ENCODE assay signal across 8 mouse cellular contexts in the genomic region with DNA sequence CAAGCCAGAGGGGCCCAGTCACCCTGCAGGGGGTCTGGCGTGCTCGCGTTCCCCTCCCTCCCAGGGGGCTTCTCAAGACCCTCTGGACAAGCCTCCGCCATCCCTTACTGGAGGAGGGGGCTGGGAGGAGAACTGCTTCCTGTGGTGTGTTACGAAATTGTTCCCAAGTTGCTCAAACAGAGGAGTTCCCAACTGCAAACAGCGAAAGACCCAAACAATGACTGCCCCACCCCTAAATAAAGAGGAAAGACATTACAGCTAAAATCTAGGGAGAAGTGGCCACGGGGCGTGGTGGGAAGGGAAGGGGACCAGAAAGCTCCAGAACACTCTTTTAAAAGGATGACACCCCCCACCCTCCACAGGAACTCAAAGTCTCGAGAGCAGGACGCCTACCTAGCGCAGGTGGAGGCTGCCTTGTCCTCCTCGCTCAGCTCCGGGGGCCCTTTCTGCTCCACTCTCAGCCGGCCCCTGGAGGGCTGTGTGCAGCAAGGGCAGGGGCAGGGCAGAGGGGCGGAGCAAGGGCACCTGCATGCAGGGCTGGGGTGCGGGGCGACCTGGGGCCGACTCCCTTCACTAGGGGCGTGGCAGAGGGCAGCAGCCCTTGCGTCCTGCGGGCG. TPM values are rescaled to one million over a fixed set of nuclear protein-coding genes. Genes with fewer than 3 reads are reported as not detected.
DNase-seq lines count a peak whose midpoint lies in the region; ATAC-seq lines count a peak whose summit lies in the region.

No protein-coding gene starts in this region.

- H3K4me1 ChIP-seq in embryonic facial prominence, embryonic 11.5 days (ENCODE audit: control insufficient read depth, insufficient read depth, low read length) = peaks cover 32% of the 10 kb centered on the region
- peaks cover 77% of the 10 kb centered on the region for H3K4me1 ChIP-seq in hindbrain, embryonic 10.5 days (replicated peaks)
- peaks cover 71% of the 10 kb centered on the region for H3K4me1 ChIP-seq in neural tube, embryonic 12.5 days

- DNase-seq in kidney, postnatal 10 days = peak; percentile 66
- DNase-seq in kidney, postnatal 14 days = no peak
- DNase-seq in embryonic facial prominence, embryonic 11.5 days (ENCODE audit: low spot score) = no peak
- no peak for DNase-seq in hindbrain, embryonic 10.5 days (ENCODE audit: low spot score)
- DNase-seq in lung, adult 18-20 months = peak; percentile 90 to 93
- DNase-seq in layer of hippocampus, postnatal 36 days = no peak
- no peak for DNase-seq in adrenal gland, postnatal 10 days

- no peak overlapping the region for H3K27ac ChIP-seq in embryonic facial prominence, embryonic 11.5 days (replicated peaks; ENCODE audit: low read depth, low read length)
- peak overlapping the region; percentile 67 for H3K27ac ChIP-seq in hindbrain, embryonic 10.5 days
- no peak overlapping the region for H3K27ac ChIP-seq in neural tube, embryonic 12.5 days

- peak overlapping the region; percentile 36 for H3K4me2 ChIP-seq in embryonic facial prominence, embryonic 11.5 days (ENCODE audit: low read depth, low read length)
- H3K4me2 ChIP-seq in neural tube, embryonic 12.5 days (replicated peaks) = peak overlapping the region; percentile 44

- H3K9me3 ChIP-seq in embryonic facial prominence, embryonic 11.5 days (replicated peaks; ENCODE audit: control insufficient read depth, low read length) = no peaks in the 10 kb centered on the region
- no peaks in the 10 kb centered on the region for H3K9me3 ChIP-seq in hindbrain, embryonic 10.5 days
- no peaks in the 10 kb centered on the region for H3K9me3 ChIP-seq in neural tube, embryonic 12.5 days

- H3K27me3 ChIP-seq in embryonic facial prominence, embryonic 11.5 days (ENCODE audit: control insufficient read depth, insufficient read depth, low read length) = peaks cover 67% of the 10 kb centered on the region
- H3K27me3 ChIP-seq in hindbrain, embryonic 10.5 days (ENCODE audit: insufficient read depth, poor library complexity, severe bottlenecking) = peaks cover 99% of the 10 kb centered on the region
- peaks cover 60% of the 10 kb centered on the region for H3K27me3 ChIP-seq in neural tube, embryonic 12.5 days (replicated peaks)

- under 1% methylated on average over 22 of the region's 22 CpGs for WGBS in embryonic facial prominence, embryonic 11.5 days
- under 1% methylated on average over 22 of the region's 22 CpGs for WGBS in hindbrain, embryonic 10.5 days
- 2% methylated on average over 22 of the region's 22 CpGs for WGBS in neural tube, embryonic 12.5 days

- peak overlapping the region; percentile 13 for H3K4me3 ChIP-seq in embryonic facial prominence, embryonic 11.5 days (ENCODE audit: low read depth, low read length)
- peak overlapping the region; percentile 40 for H3K4me3 ChIP-seq in hindbrain, embryonic 10.5 days
- H3K4me3 ChIP-seq in neural tube, embryonic 12.5 days = peak overlapping the region; percentile 22; the same call in 1 of the 2 replicates

- ATAC-seq in embryonic facial prominence, embryonic 11.5 days (replicated peaks; ENCODE audit: insufficient number of reproducible peaks, low FRiP score, low TSS enrichment, low read depth) = no peak
- ATAC-seq in neural tube, embryonic 12.5 days (ENCODE audit: low FRiP score, low read depth) = no peak

- H3K36me3 ChIP-seq in embryonic facial prominence, embryonic 11.5 days (replicated peaks; ENCODE audit: control insufficient read depth, insufficient read depth, low read depth, low read length) = no peaks in the 10 kb centered on the region
- H3K36me3 ChIP-seq in hindbrain, embryonic 10.5 days = no peaks in the 10 kb centered on the region
- H3K36me3 ChIP-seq in neural tube, embryonic 12.5 days = no peaks in the 10 kb centered on the region

- peak overlapping the region; percentile 46; the same call in 1 of the 2 replicates for H3K9ac ChIP-seq in embryonic facial prominence, embryonic 11.5 days (replicated peaks; ENCODE audit: low read length)
- H3K9ac ChIP-seq in neural tube, embryonic 12.5 days = peak overlapping the region; percentile 41; the same call in 1 of the 2 replicates

RNA-seq across cellular contexts. Expression of gene Lyl1, which starts 6.1 kb away (rescaled TPM):
- 4.6 and 5.3 TPM in 2 replicates for polyA plus RNA-seq in embryonic facial prominence, embryonic 11.5 days (2014; fragmentation: Nextera tagmentation; extraction: Ambion mirVana)
- 5.6 and 6.5 TPM in 2 replicates for polyA plus RNA-seq in hindbrain, embryonic 10.5 days (2016; fragmentation: Nextera tagmentation; extraction: Ambion mirVana)
- 4.4 and 4.5 TPM in 2 replicates for polyA plus RNA-seq in neural tube, embryonic 12.5 days (2016; fragmentation: Nextera tagmentation; extraction: Ambion mirVana)
- total RNA-seq in layer of hippocampus, postnatal 36 days (2021) = 1 to 10 TPM; 1.2 to 2.0 TPM
- 1 to 10 TPM; 7.8 to 8.5 TPM for total RNA-seq in adrenal gland, postnatal 10 days (2021)

RNA-seq across cellular contexts. Expression of gene G430095P16Rik, which starts 15.4 kb away (rescaled TPM):
- 3.6 and 5.7 TPM in 2 replicates for polyA plus RNA-seq in embryonic facial prominence, embryonic 11.5 days (2014; fragmentation: Nextera tagmentation; extraction: Ambion mirVana)
- polyA plus RNA-seq in hindbrain, embryonic 10.5 days (2016; fragmentation: Nextera tagmentation; extraction: Ambion mirVana) = 0.54 and 1.9 TPM in 2 replicates
- 2.5 and 2.6 TPM in 2 replicates for polyA plus RNA-seq in neural tube, embryonic 12.5 days (2016; fragmentation: Nextera tagmentation; extraction: Ambion mirVana)
- total RNA-seq in layer of hippocampus, postnatal 36 days (2021) = not detected
- under 1 TPM; 0.51 to 0.88 TPM for total RNA-seq in adrenal gland, postnatal 10 days (2021)

RNA-seq across cellular contexts. Expression of gene Nacc1, which starts 19.7 kb away (rescaled TPM):
- 21.0 and 21.1 TPM in 2 replicates for polyA plus RNA-seq in embryonic facial prominence, embryonic 11.5 days (2014; fragmentation: Nextera tagmentation; extraction: Ambion mirVana)
- polyA plus RNA-seq in hindbrain, embryonic 10.5 days (2016; fragmentation: Nextera tagmentation; extraction: Ambion mirVana) = 25.2 and 28.9 TPM in 2 replicates
- polyA plus RNA-seq in neural tube, embryonic 12.5 days (2016; fragmentation: Nextera tagmentation; extraction: Ambion mirVana) = 17.2 and 19.2 TPM in 2 replicates
- 10 to 100 TPM; 85.9 to 92.2 TPM for total RNA-seq in layer of hippocampus, postnatal 36 days (2021)
- total RNA-seq in adrenal gland, postnatal 10 days (2021) = 10 to 100 TPM; 59.1 to 62.9 TPM

RNA-seq across cellular contexts. Expression of gene Trmt1, which starts 21.3 kb away (rescaled TPM):
- 61.5 and 64.7 TPM in 2 replicates for polyA plus RNA-seq in embryonic facial prominence, embryonic 11.5 days (2014; fragmentation: Nextera tagmentation; extraction: Ambion mirVana)
- polyA plus RNA-seq in hindbrain, embryonic 10.5 days (2016; fragmentation: Nextera tagmentation; extraction: Ambion mirVana) = 57.8 and 65.9 TPM in 2 replicates
- polyA plus RNA-seq in neural tube, embryonic 12.5 days (2016; fragmentation: Nextera tagmentation; extraction: Ambion mirVana) = 58.5 and 59.1 TPM in 2 replicates
- total RNA-seq in layer of hippocampus, postnatal 36 days (2021) = 100 to 1,000 TPM in 1 of 2 experiments, 10 to 100 TPM in 1; 95.2 to 115 TPM
- total RNA-seq in adrenal gland, postnatal 10 days (2021) = 10 to 100 TPM; 63.4 to 82.8 TPM

RNA-seq across cellular contexts. Expression of gene Ier2, which starts 44.7 kb away (rescaled TPM):
- polyA plus RNA-seq in embryonic facial prominence, embryonic 11.5 days (2014; fragmentation: Nextera tagmentation; extraction: Ambion mirVana) = 86.9 and 89.6 TPM in 2 replicates
- 89.9 and 94.7 TPM in 2 replicates for polyA plus RNA-seq in hindbrain, embryonic 10.5 days (2016; fragmentation: Nextera tagmentation; extraction: Ambion mirVana)
- polyA plus RNA-seq in neural tube, embryonic 12.5 days (2016; fragmentation: Nextera tagmentation; extraction: Ambion mirVana) = 72.4 and 72.8 TPM in 2 replicates
- total RNA-seq in layer of hippocampus, postnatal 36 days (2021) = 1 to 10 TPM; 7.2 to 7.6 TPM
- 10 to 100 TPM; 33.3 to 63.4 TPM for total RNA-seq in adrenal gland, postnatal 10 days (2021)

Comparison
In these comparisons a context has a peak if more than half of its experiments do, and no peak if none do; other contexts are left out.
1. DNase-seq: peak in kidney, postnatal 10 days (single experiment) and lung, adult 18-20 months (2 of 2); none in kidney, postnatal 14 days (single experiment), embryonic facial prominence, embryonic 11.5 days (single experiment), hindbrain, embryonic 10.5 days (single experiment), layer of hippocampus, postnatal 36 days (0 of 2) and adrenal gland, postnatal 10 days (single experiment).
2. Peak in every context shown above with its lines, with median percentiles within 50 percentile points of each other: H3K4me3 ChIP-seq.